Comparison of ENCODE assay signal across 12 mouse cellular contexts in the genomic region with DNA sequence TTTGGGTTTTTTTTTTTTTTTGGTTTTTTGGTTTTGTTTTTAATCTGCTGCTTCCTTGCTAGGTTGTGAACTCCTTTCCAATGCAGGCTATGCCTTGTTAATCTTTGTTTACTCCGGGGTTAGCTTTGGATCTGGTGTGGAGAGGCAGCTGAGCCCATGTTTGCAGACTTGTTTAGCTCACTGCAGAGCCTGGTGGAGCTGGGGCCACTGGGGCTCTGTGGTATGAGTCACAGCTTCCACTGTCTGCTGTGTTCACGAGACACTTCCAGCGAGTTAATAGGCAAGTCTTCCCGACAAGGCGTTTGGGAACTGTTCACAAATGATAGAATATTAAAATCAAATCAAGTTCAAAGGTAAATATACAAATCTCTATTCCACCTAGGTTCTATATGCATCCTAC. TPM values are rescaled to one million over a fixed set of nuclear protein-coding genes. Genes with fewer than 3 reads are reported as not detected.
DNase-seq lines count a peak whose midpoint lies in the region; ATAC-seq and TF ChIP-seq lines count a peak whose summit lies in the region.
"Had no signal": no experiment of that assay in that cellular context is flagged by ENCODE, and none has a peak within 500 bp of the region (broad histone marks: within the 10 kb centered on the region; RNA-seq: fewer than 3 reads in every experiment).

No protein-coding gene starts in this region.

- H3K4me1 ChIP-seq in heart, embryonic 13.5 days, result peaks cover 22% of the 10 kb centered on the region
- H3K4me1 ChIP-seq in stomach, postnatal 0 days (replicated peaks; ENCODE audit: control insufficient read depth, insufficient read depth), result no peaks in the 10 kb centered on the region

- no peak for TF ChIP-seq EP300 in stomach, postnatal 0 days (optimal IDR thresholded peaks at IDR 0.05)

- 10% methylated on average over 5 of the region's 5 CpGs for WGBS in heart, embryonic 13.5 days
- WGBS in stomach, postnatal 0 days, result 7% methylated on average over 5 of the region's 5 CpGs

- H3K36me3 ChIP-seq in heart, embryonic 13.5 days, result no peaks in the 10 kb centered on the region
- no peaks in the 10 kb centered on the region for H3K36me3 ChIP-seq in stomach, postnatal 0 days (ENCODE audit: control insufficient read depth, insufficient read depth, low read length)

- H3K27ac ChIP-seq in heart, embryonic 13.5 days (replicated peaks), result peak overlapping the region; percentile 49; the same call in 1 of the 2 replicates
- no peak overlapping the region for H3K27ac ChIP-seq in stomach, postnatal 0 days (replicated peaks)
- H3K27ac ChIP-seq: forebrain, embryonic 13.5 days; liver, embryonic 14.5 days had no signal

- H3K9me3 ChIP-seq in heart, embryonic 13.5 days, result no peaks in the 10 kb centered on the region
- H3K9me3 ChIP-seq in stomach, postnatal 0 days (ENCODE audit: control insufficient read depth, low read length), result no peaks in the 10 kb centered on the region
- H3K9me3 ChIP-seq: forebrain, embryonic 13.5 days had no signal

- H3K4me2 ChIP-seq in heart, embryonic 13.5 days, result 0 out of 2 replicates have a peak overlapping the region, but pooled peaks have one; percentile 9
- no peak overlapping the region for H3K4me2 ChIP-seq in stomach, postnatal 0 days (replicated peaks; ENCODE audit: low read depth)
- H3K4me2 ChIP-seq: forebrain, embryonic 13.5 days had no signal

- peak; percentile 18 for DNase-seq in gastrocnemius, postnatal 25 days
- DNase-seq in gastrocnemius, postnatal 4 days (ENCODE audit: low spot score in 2 of 2), result no peak
- peak; percentile 50 for DNase-seq in right cerebral cortex, adult 18-20 months
- no peak for DNase-seq in right cerebral cortex, postnatal 10 days (ENCODE audit: low spot score in 2 of 2)
- DNase-seq in stomach, postnatal 0 days (ENCODE audit: low spot score), result peak; percentile 76
- no peak for DNase-seq in T-cell, adult 2 months (ENCODE audit: low spot score)
- DNase-seq in natural killer cell, adult 2 months (ENCODE audit: low spot score in 2 of 2), result no peak
- DNase-seq: right cerebral cortex, postnatal 14 days had no signal

- TF ChIP-seq CTCF in stomach, postnatal 0 days (IDR thresholded peaks at IDR 0.05; ENCODE audit: low read depth), result no peak

- no peaks in the 10 kb centered on the region for H3K27me3 ChIP-seq in heart, embryonic 13.5 days (replicated peaks)
- H3K27me3 ChIP-seq in stomach, postnatal 0 days (ENCODE audit: control insufficient read depth, insufficient read depth, low read length), result no peaks in the 10 kb centered on the region
- H3K27me3 ChIP-seq: forebrain, embryonic 13.5 days had no signal

- no peak for ATAC-seq in heart, embryonic 13.5 days (ENCODE audit: extremely low read depth, insufficient number of reproducible peaks, low FRiP score, low TSS enrichment)
- peak; percentile 90 for ATAC-seq in stomach, postnatal 0 days (ENCODE audit: low FRiP score, low TSS enrichment)
- ATAC-seq: forebrain, embryonic 13.5 days had no signal

- no peak overlapping the region for H3K4me3 ChIP-seq in heart, embryonic 13.5 days
- no peak overlapping the region for H3K4me3 ChIP-seq in stomach, postnatal 0 days (ENCODE audit: low read depth, low read length)
- H3K4me3 ChIP-seq: forebrain, embryonic 13.5 days; myocyte had no signal

- no peak overlapping the region for H3K9ac ChIP-seq in heart, embryonic 13.5 days
- H3K9ac ChIP-seq in stomach, postnatal 0 days (ENCODE audit: low read length), result no peak overlapping the region
- H3K9ac ChIP-seq: forebrain, embryonic 13.5 days; liver, embryonic 14.5 days had no signal

RNA-seq across cellular contexts. Expression of a gene that starts 22.4 kb away (rescaled TPM):
- 10 to 100 TPM; 71.7 to 90.2 TPM for total RNA-seq in gastrocnemius, postnatal 25 days (2021)
- 10 to 100 TPM; 95.0 to 95.4 TPM for total RNA-seq in gastrocnemius, postnatal 4 days (2021)
- polyA plus RNA-seq in heart, embryonic 13.5 days (2015; fragmentation: Nextera tagmentation; extraction: Ambion mirVana), result 1.0 and 1.3 TPM in 2 replicates
- polyA plus RNA-seq in stomach, postnatal 0 days (2015; fragmentation: Nextera tagmentation; extraction: Ambion mirVana), result 10.0 and 11.3 TPM in 2 replicates

RNA-seq across cellular contexts. Expression of a gene that starts 30.7 kb away (rescaled TPM):
- total RNA-seq in gastrocnemius, postnatal 25 days (2021), result 10 to 100 TPM; 60.7 to 61.1 TPM
- total RNA-seq in gastrocnemius, postnatal 4 days (2021), result 10 to 100 TPM; 87.0 to 90.8 TPM
- polyA plus RNA-seq in heart, embryonic 13.5 days (2015; fragmentation: Nextera tagmentation; extraction: Ambion mirVana), result 149 and 169 TPM in 2 replicates
- 80.2 and 82.9 TPM in 2 replicates for polyA plus RNA-seq in stomach, postnatal 0 days (2015; fragmentation: Nextera tagmentation; extraction: Ambion mirVana)

Comparison
In these comparisons a context has a peak if more than half of its experiments do, and no peak if none do; other contexts are left out.
1. DNase-seq: peak in gastrocnemius, postnatal 25 days (single experiment), right cerebral cortex, adult 18-20 months (single experiment) and stomach, postnatal 0 days (single experiment); none in gastrocnemius, postnatal 4 days (0 of 2), right cerebral cortex, postnatal 10 days (0 of 2), T-cell, adult 2 months (single experiment) and natural killer cell, adult 2 months (0 of 2).